Comparison of ENCODE assay signal across 9 mouse cellular contexts in genomic region chr15:8447193-8447767, GRCm38 (mm10). TPM values are rescaled to one million over a fixed set of nuclear protein-coding genes. Genes with fewer than 3 reads are reported as not detected.
DNase-seq lines count a peak whose midpoint lies in the region; ATAC-seq and TF ChIP-seq lines count a peak whose summit lies in the region.
"Had no signal": no experiment of that assay in that cellular context is flagged by ENCODE, and none has a peak within 500 bp of the region (broad histone marks: within the 10 kb centered on the region; RNA-seq: fewer than 3 reads in every experiment).

No protein-coding gene starts in this region.

- no peak for DNase-seq in heart, adult 9 months (ENCODE audit: low spot score in 2 of 2)
- no peak for DNase-seq in hindbrain, embryonic 11.5 days (ENCODE audit: low spot score)
- DNase-seq in midbrain, embryonic 11.5 days (ENCODE audit: low spot score, missing footprints), result peak; percentile 83
- no peak for DNase-seq in B cell, adult 2 months
- DNase-seq in left cerebral cortex, adult 18-20 months (ENCODE audit: low spot score in 2 of 2), result no peak
- no peak for DNase-seq in cerebellum, adult 8-10 months
- DNase-seq: cerebellum, postnatal 10 days had no signal

- peak overlapping the region in 1 of 2 experiments; percentile 65; a peak in 1 of 4 replicates for H3K4me3 ChIP-seq in heart, embryonic 14.5 days (ENCODE audit: control insufficient read depth in 1 of 2, insufficient read depth in 1 of 2, low read depth in 1 of 2, low read length in 2 of 2)
- no peak overlapping the region for H3K4me3 ChIP-seq in ES-Bruce4 (ENCODE audit: low read depth, low read length)
- H3K4me3 ChIP-seq in hindbrain, embryonic 11.5 days (ENCODE audit: low read depth, low read length), result no peak overlapping the region
- H3K4me3 ChIP-seq in midbrain, embryonic 11.5 days (ENCODE audit: low read depth, low read length), result no peak overlapping the region

- ATAC-seq in heart, embryonic 14.5 days (ENCODE audit: insufficient number of reproducible peaks, insufficient read depth, low FRiP score, low read depth), result no peak
- no peak for ATAC-seq in hindbrain, embryonic 11.5 days (ENCODE audit: low FRiP score)
- no peak for ATAC-seq in midbrain, embryonic 11.5 days (ENCODE audit: low FRiP score)

- TF ChIP-seq POLR2A in ES-Bruce4 (IDR thresholded peaks at IDR 0.05; ENCODE audit: insufficient read depth, low read length), result no peak

- H3K36me3 ChIP-seq in heart, embryonic 14.5 days (ENCODE audit: control insufficient read depth, insufficient read depth, low read length), result no peaks in the 10 kb centered on the region
- no peaks in the 10 kb centered on the region for H3K36me3 ChIP-seq in ES-Bruce4 (ENCODE audit: control insufficient read depth, insufficient read depth, low read length, poor library complexity, severe bottlenecking)
- H3K36me3 ChIP-seq in hindbrain, embryonic 11.5 days (ENCODE audit: control insufficient read depth, insufficient read depth, low read length), result no peaks in the 10 kb centered on the region
- no peaks in the 10 kb centered on the region for H3K36me3 ChIP-seq in midbrain, embryonic 11.5 days (ENCODE audit: control insufficient read depth, insufficient read depth, low read length)

- no peak for TF ChIP-seq EP300 in ES-Bruce4 (IDR thresholded peaks at IDR 0.05; ENCODE audit: insufficient read depth, low read depth, low read length)

- H3K9me3 ChIP-seq in heart, embryonic 14.5 days (ENCODE audit: control insufficient read depth, low read length), result no peaks in the 10 kb centered on the region
- H3K9me3 ChIP-seq in ES-Bruce4 (replicated peaks; ENCODE audit: control insufficient read depth, insufficient read depth, low read length, poor library complexity, severe bottlenecking), result no peaks in the 10 kb centered on the region
- no peaks in the 10 kb centered on the region for H3K9me3 ChIP-seq in hindbrain, embryonic 11.5 days (ENCODE audit: control insufficient read depth, low read length)
- no peaks in the 10 kb centered on the region for H3K9me3 ChIP-seq in midbrain, embryonic 11.5 days (ENCODE audit: control insufficient read depth, low read length)

- 71% methylated on average over 8 of the region's 8 CpGs for WGBS in heart, embryonic 14.5 days
- 83% methylated on average over 8 of the region's 8 CpGs for WGBS in hindbrain, embryonic 11.5 days
- WGBS in midbrain, embryonic 11.5 days, result 76% methylated on average over 8 of the region's 8 CpGs

- peak overlapping the region; percentile 90 for H3K4me2 ChIP-seq in heart, embryonic 14.5 days (ENCODE audit: low read length)
- 0 out of 2 replicates have a peak overlapping the region, but pooled peaks have one; percentile 7 for H3K4me2 ChIP-seq in hindbrain, embryonic 11.5 days (replicated peaks; ENCODE audit: low read depth, low read length)
- H3K4me2 ChIP-seq in midbrain, embryonic 11.5 days, result peak overlapping the region; percentile 74; the same call in 1 of the 2 replicates

- H3K27ac ChIP-seq in heart, embryonic 14.5 days (replicated peaks in 1 of 2; ENCODE audit: control insufficient read depth in 1 of 2, insufficient read depth in 1 of 2, low read depth in 2 of 2, low read length in 2 of 2), result no peak overlapping the region
- H3K27ac ChIP-seq in ES-Bruce4 (ENCODE audit: insufficient read depth, low read length), result no peak overlapping the region
- H3K27ac ChIP-seq in hindbrain, embryonic 11.5 days (ENCODE audit: low read depth, low read length), result no peak overlapping the region
- no peak overlapping the region for H3K27ac ChIP-seq in midbrain, embryonic 11.5 days (ENCODE audit: low read depth, low read length)

- no peak overlapping the region; the same call in none of the 2 replicates for H3K9ac ChIP-seq in heart, embryonic 14.5 days (ENCODE audit: low read length)
- H3K9ac ChIP-seq in ES-Bruce4 (ENCODE audit: low read depth, poor library complexity, severe bottlenecking), result peak overlapping the region; percentile 100; the same call in 1 of the 2 replicates
- H3K9ac ChIP-seq in hindbrain, embryonic 11.5 days (ENCODE audit: low read depth, low read length), result no peak overlapping the region
- H3K9ac ChIP-seq in midbrain, embryonic 11.5 days (ENCODE audit: low read length), result no peak overlapping the region

- H3K4me1 ChIP-seq in heart, embryonic 14.5 days (ENCODE audit: control insufficient read depth in 2 of 2, insufficient read depth in 2 of 2, low read length in 2 of 2), result peaks cover 0 to 16% of the 10 kb centered on the region in 2 experiments; a peak in 3 of 4 replicates
- no peaks in the 10 kb centered on the region for H3K4me1 ChIP-seq in ES-Bruce4 (ENCODE audit: control insufficient read depth, insufficient read depth, low read length)
- H3K4me1 ChIP-seq in hindbrain, embryonic 11.5 days (replicated peaks; ENCODE audit: control insufficient read depth, insufficient read depth, low read length), result no peaks in the 10 kb centered on the region
- peaks cover 12% of the 10 kb centered on the region for H3K4me1 ChIP-seq in midbrain, embryonic 11.5 days (ENCODE audit: control insufficient read depth, insufficient read depth, low read length)

- TF ChIP-seq CTCF in ES-Bruce4 (IDR thresholded peaks at IDR 0.05; ENCODE audit: low read depth, low read length), result no peak

- H3K27me3 ChIP-seq in heart, embryonic 14.5 days (ENCODE audit: control insufficient read depth, insufficient read depth, low read length), result no peaks in the 10 kb centered on the region
- H3K27me3 ChIP-seq in ES-Bruce4 (ENCODE audit: control insufficient read depth, insufficient read depth, low read length, poor library complexity, severe bottlenecking), result no peaks in the 10 kb centered on the region
- H3K27me3 ChIP-seq in hindbrain, embryonic 11.5 days (ENCODE audit: control insufficient read depth, insufficient read depth, low read length), result no peaks in the 10 kb centered on the region
- H3K27me3 ChIP-seq in midbrain, embryonic 11.5 days (ENCODE audit: control insufficient read depth, insufficient read depth, low read length), result no peaks in the 10 kb centered on the region

RNA-seq across cellular contexts. Expression of gene Nipbl, which starts 3.0 kb away (rescaled TPM):
- 14.3 and 15.6 TPM in 2 replicates for polyA plus RNA-seq in heart, embryonic 14.5 days (2014; fragmentation: Nextera tagmentation; extraction: Ambion mirVana)
- polyA plus RNA-seq in ES-Bruce4 (2011; ENCODE audit: insufficient read depth, insufficient read length, low read depth, missing spikeins), result 72.5 and 78.2 TPM in 2 replicates
- polyA plus RNA-seq in hindbrain, embryonic 11.5 days (2014; fragmentation: Nextera tagmentation; extraction: Ambion mirVana), result 25.8 and 30.1 TPM in 2 replicates
- 24.8 and 26.6 TPM in 2 replicates for polyA plus RNA-seq in midbrain, embryonic 11.5 days (2014; fragmentation: Nextera tagmentation; extraction: Ambion mirVana)
- 10 to 100 TPM; 28.2 to 31.0 TPM for total RNA-seq in left cerebral cortex, adult 18-20 months (2021)

Comparison
In these comparisons a context has a peak if more than half of its experiments do, and no peak if none do; other contexts are left out.
1. H3K4me2 ChIP-seq: peak in every context shown above with its lines; median percentile 90 in heart, embryonic 14.5 days; 74 in midbrain, embryonic 11.5 days; 7 in hindbrain, embryonic 11.5 days.